8 mouse cellular contexts compared by ENCODE assay signal in the genomic region with DNA sequence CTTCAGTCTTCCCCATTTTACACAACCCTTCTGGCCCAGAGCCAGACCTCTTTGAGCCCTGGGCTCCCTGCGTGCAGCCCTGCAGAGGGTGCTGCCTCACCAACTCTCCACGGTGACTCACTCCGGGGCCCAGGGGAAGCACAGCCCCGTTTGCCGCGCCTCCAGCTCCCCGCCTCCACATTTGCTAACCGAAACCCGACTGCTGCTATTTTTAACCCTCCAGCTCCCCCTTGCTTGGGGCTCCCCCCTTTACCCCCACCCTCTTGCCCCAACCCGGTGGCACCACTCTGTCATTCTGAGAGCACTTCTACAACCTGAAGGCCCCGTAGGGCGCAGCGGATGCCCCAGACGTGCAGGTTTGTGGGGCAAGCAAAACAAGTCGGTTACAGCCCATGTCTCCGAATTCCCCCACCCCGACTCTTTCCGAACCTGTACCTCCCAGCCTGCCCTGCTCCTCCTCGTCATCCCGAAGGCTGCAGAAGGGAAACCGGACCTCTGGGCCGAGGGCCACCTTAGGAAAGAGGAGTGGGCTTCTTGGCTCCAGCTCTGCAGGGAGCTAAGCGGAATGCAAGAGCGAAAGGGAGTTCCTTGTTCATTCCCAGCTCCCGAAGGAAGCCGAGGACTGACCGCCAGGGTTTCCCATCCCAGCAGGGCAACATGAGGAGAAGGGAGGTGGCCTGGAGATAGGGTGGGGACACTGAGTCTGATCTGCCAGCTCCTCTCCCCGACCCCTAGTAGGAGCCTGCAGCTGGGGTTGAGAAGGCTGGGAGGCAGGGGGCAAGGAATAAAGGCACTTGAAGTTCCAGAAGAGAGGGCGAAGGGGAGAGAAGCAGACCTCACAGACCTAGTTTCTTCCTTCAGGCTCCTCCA. TPM values are rescaled to one million over a fixed set of nuclear protein-coding genes. Genes with fewer than 3 reads are reported as not detected.
DNase-seq lines count a peak whose midpoint lies in the region; ATAC-seq lines count a peak whose summit lies in the region.

No protein-coding gene starts in this region.

- ATAC-seq in common myeloid progenitor, adult 5-6 weeks (replicated peaks; ENCODE audit: low read depth, poor library complexity, severe bottlenecking) = peak; percentile 78
- peak; percentile 72 for ATAC-seq in megakaryocyte-erythroid progenitor cell, adult 5-6 weeks (replicated peaks; ENCODE audit: low FRiP score, low TSS enrichment, poor library complexity, severe bottlenecking)

- DNase-seq in NIH3T3 (ENCODE audit: low read depth) = peak; percentile 99
- DNase-seq in gastrocnemius, postnatal 14 days = peak; percentile 91
- DNase-seq in induced T-regulatory cell, adult 2 months (ENCODE audit: low read depth) = peak; percentile 97
- DNase-seq in left cerebral cortex, postnatal 25 days (ENCODE audit: low spot score in 2 of 2) = peak; percentile 75 to 89
- DNase-seq in right cerebral cortex, postnatal 4 days = peak; percentile 60
- peak; percentile 81 to 88 for DNase-seq in urinary bladder, postnatal 36 days (ENCODE audit: low spot score in 2 of 2)

- intact Hi-C loops in gastrocnemius, postnatal 14 days (cut with DNase I; ENCODE audit: low total_unique reads) = no loop called here
- intact Hi-C loops in left cerebral cortex, postnatal 25 days (cut with DNase I) = no loop called here

RNA-seq across cellular contexts. Expression of a gene that starts 19.0 kb away (rescaled TPM):
- total RNA-seq in common myeloid progenitor, adult 5-6 weeks (2017) = 22.2 and 30.7 TPM in 2 replicates
- 10 to 100 TPM; 18.2 to 23.3 TPM for total RNA-seq in gastrocnemius, postnatal 14 days (2021)
- total RNA-seq in left cerebral cortex, postnatal 25 days (2021) = 10 to 100 TPM; 27.5 to 29.5 TPM
- 129 and 194 TPM in 2 replicates for total RNA-seq in megakaryocyte-erythroid progenitor cell, adult 5-6 weeks (2014; fragmentation: Nextera tagmentation)
- total RNA-seq in megakaryocyte-erythroid progenitor cell, adult 5-6 weeks (2017) = 24.8 and 35.6 TPM in 2 replicates

RNA-seq across cellular contexts. Expression of a gene that starts 47.0 kb away (rescaled TPM):
- total RNA-seq in common myeloid progenitor, adult 5-6 weeks (2017) = 55.3 and 57.2 TPM in 2 replicates
- 10 to 100 TPM; 39.9 to 40.3 TPM for total RNA-seq in gastrocnemius, postnatal 14 days (2021)
- 100 to 1,000 TPM; 181 to 190 TPM for total RNA-seq in left cerebral cortex, postnatal 25 days (2021)
- 91.5 and 112 TPM in 2 replicates for total RNA-seq in megakaryocyte-erythroid progenitor cell, adult 5-6 weeks (2014; fragmentation: Nextera tagmentation)
- total RNA-seq in megakaryocyte-erythroid progenitor cell, adult 5-6 weeks (2017) = 53.7 and 72.6 TPM in 2 replicates

RNA-seq across cellular contexts. Expression of a gene that starts 57.5 kb away (rescaled TPM):
- total RNA-seq in common myeloid progenitor, adult 5-6 weeks (2017) = 6.1 and 7.5 TPM in 2 replicates
- total RNA-seq in gastrocnemius, postnatal 14 days (2021) = 1 to 10 TPM; 6.2 to 9.7 TPM
- 10 to 100 TPM; 33.1 to 35.1 TPM for total RNA-seq in left cerebral cortex, postnatal 25 days (2021)
- 12.0 and 13.1 TPM in 2 replicates for total RNA-seq in megakaryocyte-erythroid progenitor cell, adult 5-6 weeks (2014; fragmentation: Nextera tagmentation)
- total RNA-seq in megakaryocyte-erythroid progenitor cell, adult 5-6 weeks (2017) = 6.8 and 8.2 TPM in 2 replicates

Comparison
In these comparisons a context has a peak if more than half of its experiments do, and no peak if none do; other contexts are left out.
1. Peak in every context shown above with its lines: DNase-seq and ATAC-seq.